Mouse (Mus musculus) adrenal gland, adult 18-20 months (tissue): Measurements from ENCODE around the gene Rbm47. TPM values are rescaled to one million over a fixed set of nuclear protein-coding genes. Genes with fewer than 3 reads are reported as not detected.
A peak's percentile ranks its signal among the peaks of the same experiment; 100 is the strongest.

ENCODE experiments used
- DNase-seq, 2 experiments: peaks; one replicate each; pipeline ENCODE4 v3.0.0; 2021 to 2022; ENCODE audit warnings: low spot score in 2 of 2
- total RNA-seq, 2 experiments: library from RNA; stranded (reverse); gene quantifications; 1 replicate in 1 of 2; 2 replicates in 1 of 2; pipeline ENCODE4 v1.2.3; 2021

The Rbm47 gene
- total RNA-seq, 2 experiments from 2014 or later: 74.5 to 128 TPM

DNA sequence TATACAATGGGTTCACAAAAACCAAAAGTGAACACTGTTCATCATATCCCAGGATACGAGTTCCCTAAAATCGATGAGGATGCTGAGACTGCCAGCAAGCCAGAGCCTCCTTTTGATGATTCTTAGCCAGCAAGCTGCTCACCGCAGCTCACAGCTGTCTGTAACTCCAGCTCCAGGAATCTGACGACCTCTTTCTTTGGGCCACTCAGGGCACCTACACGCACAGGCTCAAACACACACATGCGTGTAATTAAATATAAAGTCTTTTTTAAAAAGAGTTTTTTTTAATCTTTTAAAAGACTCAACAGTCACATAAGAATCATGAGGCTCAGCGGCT, 103.8 kb downstream of the Rbm47 start:
- DNase-seq: no peak

DNA sequence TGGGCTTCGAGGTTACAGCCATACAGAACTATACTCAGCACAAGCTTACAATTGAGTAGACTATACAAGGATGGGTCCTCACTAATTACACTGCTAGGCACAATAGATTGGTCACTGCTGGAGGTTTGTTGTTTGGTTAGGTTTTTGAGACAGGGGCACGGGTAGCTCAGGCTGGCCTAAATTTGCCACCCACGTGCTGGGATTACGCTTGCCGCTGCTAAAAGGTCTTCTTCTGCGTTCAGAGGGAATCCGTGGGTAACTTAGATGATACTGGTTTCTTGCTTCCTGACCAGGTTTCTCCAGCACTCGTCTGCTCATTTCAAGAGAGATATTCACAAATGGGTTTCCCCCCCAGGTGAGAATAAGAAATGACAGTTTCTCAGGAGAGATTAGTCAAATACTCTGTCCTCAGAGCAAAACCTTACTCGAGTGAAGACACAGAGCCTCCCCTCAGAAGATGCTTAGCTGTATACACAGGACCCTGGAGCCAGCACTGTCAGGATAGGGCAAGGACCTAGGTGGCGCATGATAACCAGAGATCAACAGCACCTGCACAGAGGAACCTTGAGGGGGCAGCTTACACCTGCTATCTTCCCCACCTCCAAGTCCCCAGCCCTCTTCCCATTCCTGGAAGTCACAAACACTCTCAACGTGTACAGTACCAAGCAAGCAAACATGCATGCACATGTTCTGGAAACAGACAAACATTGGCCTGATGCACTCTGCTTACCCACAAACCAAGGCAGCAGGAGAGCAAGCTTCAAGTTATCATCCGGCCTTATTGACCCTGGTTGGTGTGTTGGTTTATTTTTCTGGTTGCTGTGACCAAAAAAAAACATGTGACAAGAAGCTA, 104.6 kb downstream of the Rbm47 start:
- no peak for DNase-seq

DNA sequence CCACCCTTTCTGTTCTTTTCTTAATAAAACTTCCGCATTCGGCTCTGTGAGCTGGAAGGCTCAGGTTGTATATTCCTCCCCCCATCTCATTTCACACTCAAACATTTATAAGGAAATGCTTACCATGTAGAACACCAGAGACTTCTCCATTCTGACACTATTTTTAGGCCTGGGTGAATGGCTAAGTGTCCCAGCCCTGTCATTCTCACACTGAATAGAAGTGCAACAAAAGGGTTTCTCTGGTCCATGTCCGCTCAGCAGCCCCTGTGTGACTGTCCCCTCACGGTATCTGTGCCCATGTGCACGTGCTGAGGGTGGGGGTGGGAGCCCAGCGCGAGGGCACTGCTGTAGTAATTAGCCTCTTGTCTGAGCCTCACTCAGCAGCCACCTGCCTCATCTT, 105.7 kb downstream of the Rbm47 start:
- no peak for DNase-seq

DNA sequence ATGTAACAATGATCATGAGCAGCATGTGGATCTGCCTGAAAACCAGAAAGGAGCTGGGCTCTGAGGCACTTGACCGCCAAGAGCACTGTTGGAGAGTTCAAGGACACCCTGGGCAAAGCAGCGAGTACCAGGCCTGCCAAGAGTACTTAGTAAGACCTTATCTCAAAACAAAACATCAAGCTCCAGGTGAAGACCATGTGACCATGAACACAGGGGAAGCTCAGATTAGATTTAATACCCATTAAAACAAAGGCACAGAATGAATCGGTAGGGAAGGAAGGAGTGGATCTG, 110.0 kb downstream of the Rbm47 start:
- no peak for DNase-seq

DNA sequence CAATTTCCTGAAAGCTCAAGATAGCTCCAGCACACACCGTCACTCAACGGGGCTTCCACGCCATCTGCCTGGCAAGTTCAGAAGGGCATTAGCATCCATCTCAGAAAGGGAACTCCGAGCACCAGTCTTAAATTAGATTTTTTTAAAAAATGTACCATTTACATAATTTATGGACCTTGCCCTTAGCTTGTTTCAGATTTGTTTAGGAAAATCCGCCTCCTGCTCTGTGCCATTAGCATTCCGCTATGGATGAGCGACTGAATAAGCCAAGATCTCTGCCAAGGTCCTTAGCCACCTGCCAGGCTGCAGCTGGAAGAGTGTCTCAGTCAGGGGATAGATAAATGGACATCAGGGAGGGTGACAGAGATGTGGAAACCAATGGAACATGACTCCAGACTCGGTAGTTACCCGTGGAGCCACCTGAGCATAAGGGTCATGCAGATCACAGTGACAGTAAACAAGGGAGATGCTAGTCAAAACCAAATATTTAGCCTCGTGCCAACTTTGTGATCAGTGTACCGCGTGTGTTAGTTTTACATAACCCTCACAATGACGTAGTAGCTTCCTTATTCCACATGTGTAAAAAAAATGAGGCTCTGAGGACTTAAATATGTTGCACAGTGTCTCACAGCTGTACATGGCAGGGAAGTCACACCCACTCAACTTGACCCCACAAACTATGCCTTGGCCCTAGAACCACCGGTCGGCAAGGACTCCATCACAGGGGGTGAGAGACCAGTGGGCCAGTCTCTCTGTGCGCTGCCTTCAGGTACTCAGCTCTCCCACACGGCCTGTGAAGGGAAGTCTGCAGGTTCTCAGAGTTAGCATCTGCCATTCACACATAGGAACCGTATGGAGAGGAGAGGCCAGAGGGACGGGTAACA, 110.6 kb downstream of the Rbm47 start:
- no peak for DNase-seq

DNA sequence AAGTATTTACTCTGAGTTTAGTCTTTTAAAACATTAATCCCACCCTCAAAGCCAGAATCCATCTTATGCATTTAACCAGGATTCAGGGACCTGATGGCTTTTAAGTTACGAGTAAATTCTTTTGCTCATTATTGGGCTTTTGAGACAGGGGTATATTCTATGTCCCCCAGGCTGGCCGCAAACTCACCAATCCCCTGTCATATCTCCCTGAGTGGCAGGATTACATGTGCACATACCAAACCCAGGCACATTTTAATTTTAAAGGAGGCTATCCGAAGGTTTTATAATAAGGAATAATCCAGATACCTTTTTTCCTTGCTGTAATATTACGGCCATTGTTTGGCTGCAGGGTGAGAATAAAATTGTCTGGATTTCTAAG, 111.3 kb downstream of the Rbm47 start:
- no peak for DNase-seq

DNA sequence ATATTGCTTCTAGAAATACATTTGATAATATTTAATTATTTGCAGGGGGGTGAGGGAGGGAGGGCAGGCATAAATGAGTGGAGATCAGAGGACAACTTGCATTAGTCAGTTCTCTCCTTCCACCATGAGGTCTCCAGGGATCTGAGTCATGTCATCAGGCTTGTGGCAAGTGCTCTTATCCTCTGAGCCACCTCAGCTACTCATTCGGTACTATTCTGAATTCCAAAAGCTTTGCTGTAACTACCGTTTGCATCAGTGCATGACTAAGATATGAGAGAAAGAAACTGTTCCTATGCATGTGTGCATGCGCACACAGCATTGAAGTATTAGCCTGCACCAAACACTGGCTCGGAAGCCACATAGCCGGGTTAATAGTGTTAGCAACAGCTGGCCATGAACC, 114.1 kb downstream of the Rbm47 start:
- DNase-seq: no peak

DNA sequence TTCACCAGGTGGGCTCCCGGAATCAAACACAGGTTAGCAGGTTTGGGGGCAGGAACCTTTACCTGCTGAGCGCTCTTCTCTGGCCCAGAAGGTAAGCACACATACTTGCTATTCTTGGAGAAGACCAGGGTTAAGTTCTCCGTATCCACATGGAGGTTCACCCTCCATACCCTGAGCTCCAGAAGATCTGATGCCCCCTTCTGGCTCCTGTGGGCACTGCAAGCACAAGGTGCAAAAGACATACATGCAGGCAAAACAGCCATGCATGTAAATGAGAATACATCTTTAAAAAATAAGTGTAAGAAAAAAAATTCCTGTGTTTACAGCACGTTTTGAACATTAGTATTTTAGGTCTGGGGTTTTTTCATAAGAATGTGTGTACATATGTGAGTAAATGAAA, 116.2 kb downstream of the Rbm47 start:
- no peak for DNase-seq

DNA sequence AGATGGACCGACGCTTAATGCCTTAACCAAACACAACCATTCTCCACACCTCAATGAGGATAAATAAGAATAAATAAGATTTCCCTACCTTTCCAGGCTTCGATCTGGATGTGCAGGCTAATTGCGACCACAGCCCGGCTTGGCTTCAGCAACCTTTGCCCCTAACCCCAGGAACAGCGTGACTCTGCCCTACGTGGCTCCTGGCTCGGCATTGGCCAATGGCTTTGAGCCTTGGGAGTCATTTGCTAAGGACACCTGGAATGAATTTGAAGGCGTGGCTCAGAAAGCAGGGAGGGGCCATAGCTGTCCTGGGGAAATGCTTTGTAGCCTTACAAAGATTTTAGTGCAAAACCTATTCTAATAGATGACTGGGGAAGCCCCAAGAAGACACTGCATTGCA, 118.5 kb downstream of the Rbm47 start:
- DNase-seq: no peak

DNA sequence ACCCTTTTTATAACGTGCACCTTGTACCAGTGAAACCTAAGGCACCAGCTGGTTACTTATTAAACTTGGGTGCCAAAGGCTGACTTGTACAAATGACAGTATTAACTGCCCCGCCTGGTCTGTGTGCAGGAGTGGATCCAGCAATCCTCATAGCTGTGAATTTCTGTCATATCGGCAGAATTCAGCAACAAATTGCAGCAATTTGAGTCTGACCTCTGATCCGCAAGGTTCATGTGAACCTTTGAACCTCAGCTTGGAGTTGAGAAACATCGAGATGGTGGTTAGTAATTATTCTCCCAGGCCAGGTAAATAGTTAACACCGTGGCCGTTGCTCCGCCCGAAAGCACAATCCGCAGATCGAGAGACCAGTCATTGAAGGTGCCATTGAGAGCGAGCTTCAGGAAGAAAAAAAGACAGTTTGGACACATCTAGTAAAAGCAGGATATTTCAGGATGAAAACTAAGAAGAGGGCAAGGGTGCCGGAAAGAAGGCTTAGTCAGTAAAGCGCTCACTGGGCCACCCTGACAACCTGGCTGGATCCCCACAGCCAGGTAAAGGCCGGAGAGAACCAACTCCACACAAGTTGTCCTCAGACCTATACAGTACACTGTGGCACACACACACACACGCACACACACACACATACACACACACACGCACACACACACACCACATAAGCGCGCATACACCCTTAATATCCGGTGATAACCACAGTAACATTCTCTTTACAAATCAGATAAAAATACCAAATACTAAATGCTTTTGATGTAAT, 120.0 kb downstream of the Rbm47 start:
- no peak for DNase-seq

DNA sequence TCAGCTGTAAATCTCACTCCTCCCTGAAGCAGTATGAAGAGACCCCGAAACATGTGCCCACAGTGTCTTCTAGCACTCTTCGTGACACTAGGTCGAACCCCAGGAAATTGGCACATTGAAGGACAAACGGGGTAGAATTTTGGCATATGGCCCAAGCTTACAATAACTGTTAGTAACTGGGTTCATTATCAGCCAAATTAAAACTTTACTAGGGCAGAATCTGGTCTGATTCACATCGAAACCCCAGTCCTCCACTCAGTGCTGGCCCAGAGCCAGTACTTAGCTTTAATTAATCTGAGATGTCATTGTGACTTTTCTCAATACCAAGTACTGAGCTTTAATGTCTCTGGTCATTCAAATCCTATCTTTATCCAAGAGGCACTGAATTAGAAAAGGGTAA, 122.1 kb downstream of the Rbm47 start:
- no peak for DNase-seq

DNA sequence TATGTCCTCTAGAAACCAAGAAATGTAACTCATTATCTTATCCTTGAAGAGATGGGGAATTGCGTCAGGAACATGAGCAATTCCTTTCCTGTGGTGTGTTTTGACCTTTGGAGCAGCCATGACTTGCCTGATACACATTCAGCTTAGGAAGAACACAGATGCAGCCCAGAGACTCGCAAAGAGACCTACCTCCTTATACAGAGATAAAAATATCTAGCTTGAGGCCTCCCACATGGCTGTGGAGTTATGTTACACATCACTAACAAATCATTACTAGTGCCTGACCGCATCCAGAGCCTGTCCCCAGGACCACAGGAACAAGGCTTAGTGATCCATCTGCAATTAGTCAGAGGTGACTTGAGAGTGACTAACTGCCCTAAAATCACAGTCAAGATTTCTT, 126.6 kb downstream of the Rbm47 start:
- peak in 1 of 2 experiments; percentile 30 for DNase-seq

DNA sequence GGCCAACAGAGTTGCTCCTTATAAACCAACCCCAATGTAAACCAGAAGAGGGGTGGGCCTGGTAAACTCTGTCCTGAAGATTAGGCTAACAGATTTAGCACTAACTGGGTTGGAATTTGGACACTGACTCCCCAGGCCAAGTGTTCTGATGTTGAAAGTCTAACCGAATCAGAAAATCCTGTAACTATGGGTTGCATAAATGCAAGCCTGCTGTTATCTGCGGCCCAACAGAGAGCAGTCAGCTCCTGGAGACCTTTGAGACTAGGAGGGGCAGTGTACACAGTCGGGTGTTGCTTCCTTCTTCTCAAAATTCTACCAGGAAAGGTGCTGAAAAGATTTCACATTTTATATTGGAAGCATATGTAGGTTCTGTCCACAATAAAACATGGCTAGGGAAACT, 129.0 kb downstream of the Rbm47 start:
- no peak for DNase-seq

DNA sequence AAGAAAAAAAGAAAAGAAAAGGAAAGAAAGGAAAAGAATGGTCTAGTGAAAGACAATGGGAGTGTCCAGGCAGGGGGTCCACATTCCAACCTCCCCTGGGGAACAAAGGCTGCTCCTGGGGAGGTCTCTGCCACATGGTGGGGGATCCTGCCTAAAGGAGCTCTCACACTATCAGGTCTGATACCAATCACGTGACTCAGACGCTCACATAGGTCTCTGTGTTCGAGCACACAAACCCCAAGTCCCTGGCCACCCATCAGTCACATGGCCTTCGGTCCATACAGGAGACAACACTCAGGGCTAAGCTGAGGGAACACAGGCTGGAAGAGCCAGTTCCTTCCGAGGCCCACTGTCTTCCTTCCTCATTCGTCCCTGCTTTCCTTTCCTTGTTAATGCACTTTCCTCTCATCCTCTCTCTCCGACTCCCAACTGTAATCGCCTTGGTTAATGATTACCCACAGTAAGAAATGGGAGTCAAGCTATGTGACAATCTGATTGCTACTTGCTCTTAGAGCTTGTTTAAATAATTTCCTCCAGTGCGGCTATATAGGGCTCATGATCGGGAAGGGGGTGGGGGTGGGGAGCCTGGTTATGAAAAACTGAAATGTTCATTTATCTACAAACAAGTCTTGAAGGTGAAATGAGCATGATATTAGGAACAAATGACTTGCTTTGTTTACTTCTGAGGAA, 130.1 kb downstream of the Rbm47 start:
- DNase-seq: no peak

DNA sequence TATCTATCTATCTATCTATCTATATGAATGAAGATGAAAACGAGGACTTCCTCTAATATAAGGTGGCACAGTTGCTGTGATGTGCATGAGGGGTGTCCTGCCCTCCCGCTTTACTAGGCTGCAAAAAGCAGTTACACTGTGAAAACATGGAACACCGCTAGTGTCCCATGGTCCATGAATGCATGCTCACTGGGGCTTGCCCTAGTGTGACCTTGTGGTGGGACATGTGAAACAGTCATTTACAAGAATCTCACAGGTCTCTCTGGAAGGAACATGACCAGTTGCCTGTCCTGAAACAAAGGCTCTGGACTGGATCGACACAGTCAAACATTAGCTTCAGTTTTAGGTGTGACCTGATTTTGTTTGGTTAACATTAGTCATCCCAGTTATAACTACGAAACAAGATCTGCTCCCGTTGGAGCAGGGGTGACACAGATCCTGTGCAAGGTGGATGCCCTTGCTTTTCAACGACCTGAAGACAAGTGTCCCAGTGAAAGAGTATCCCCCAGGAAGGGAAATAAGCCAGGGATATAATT, 132.1 kb downstream of the Rbm47 start:
- no peak for DNase-seq

DNA sequence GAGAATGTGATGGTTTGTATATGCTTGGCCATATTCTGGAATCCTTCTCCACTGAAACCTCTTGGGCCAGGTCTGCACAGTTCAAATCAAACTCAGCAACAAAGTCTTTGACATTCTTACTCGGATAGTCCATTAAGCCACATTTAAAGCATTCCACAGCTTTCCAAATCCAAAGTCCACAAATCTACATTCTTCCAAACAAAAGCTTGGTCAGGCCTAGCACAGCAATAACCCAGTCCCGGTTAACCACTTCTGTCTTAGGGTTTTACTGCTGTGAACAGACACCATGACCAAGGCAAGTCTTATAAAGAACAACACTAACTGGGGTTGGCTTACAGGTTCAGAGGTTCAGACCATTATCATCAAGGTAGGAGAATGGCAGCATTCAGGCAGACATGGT, 133.1 kb downstream of the Rbm47 start:
- DNase-seq: no peak

DNA sequence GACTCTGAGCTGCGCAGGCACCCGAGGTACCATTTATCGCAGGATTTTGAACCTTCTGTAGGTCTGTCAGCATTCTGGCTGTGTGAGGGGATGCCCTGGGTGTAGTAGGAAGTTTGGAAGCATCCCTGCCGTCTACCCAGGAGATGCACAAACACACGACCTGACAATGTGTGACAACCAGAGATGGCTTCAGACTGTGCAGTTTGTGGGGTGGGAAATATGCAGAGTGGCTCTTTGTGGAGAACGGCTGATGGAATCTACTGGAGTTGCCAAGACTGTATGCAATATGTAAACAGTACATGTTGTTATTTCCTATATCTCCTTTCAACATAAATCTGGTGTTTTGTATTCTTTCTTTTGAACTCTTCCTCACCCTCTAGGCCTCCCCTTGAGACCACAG, 135.9 kb downstream of the Rbm47 start:
- DNase-seq: no peak

DNA sequence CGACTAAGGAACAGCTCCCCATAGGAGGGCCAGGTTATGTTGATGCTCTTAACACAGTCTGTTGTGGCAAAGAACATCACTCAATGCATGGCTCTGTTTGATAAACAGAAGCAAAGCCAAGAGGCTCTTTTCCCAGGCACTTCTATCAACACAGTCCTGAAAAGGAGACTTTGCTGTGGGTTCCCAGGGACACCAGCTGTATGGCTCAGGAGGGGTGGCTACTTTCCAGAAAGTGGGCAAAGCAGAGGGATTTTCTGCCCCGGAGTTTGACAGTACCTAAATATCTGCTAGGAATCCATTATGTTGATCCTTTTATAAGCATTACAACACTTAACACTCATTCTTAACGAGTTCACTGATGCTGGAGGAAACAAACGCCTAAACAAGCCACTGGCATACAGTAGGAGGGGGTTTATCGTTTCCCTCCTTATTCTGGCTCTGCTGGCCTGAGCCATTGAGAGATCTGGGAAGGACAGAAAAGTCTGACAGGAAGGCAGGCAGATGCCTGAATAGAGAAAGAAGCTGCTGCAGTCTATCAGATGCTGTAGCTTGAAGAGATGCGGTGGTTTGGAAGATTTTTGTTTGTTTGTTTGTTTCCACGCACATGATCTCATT, 136.4 kb downstream of the Rbm47 start:
- DNase-seq: no peak

DNA sequence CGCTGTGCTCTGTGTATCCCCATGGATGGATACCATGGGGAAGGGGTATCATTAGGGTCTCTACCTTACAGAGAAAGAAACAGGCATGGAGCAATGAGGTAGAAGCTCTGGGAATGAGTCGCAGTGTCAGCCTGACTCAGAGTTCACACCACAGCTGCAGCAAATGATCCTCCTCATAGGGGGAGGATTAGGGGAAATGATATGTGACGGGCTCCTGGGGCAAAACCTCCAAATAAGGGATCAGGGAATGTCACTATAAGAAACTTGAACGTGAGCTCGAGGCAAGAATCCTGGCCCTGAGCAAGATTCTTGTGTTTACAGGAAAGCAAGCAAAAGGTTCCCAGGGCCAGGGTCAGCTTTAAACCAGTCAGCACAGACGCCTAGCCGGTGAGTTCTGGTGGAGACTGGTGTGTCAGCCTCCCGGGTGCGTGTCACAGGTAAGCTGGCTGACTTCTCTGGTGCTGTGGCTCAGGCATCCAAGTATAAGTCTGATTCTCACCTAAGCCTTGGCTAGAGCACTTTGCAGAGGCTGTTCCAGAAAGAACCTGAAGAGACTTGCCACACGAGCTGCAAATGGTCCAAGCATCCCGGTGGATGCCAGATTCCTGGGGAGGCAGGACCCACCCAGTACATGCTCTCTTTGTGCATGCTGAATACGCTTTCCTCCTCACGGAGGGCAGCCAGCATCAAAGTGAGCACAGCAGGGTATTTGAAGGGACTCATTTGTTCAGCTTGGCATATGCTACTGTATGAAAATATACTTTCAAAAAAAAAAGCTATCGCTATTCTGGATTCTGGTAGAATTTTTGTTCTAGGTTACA, 138.3 kb downstream of the Rbm47 start:
- no peak for DNase-seq

DNA sequence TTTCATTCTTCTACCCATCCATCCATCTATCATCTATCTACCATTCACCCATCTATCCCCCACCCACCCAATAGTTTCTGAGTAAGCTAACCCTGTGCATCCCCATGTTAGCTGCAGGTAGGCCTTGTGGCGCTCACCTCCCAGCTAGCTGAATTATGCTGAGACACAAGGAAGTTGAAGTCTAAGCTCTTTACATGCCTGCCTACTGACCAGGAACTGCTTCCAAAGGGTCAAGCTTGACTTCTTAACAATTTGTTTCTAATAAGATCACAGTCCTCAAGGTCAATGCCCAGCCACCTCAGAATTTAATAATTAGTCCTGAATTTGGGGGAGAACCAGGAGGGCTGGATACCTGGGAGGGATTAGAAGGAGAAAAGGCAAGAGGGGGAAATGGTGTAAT, 140.1 kb downstream of the Rbm47 start:
- DNase-seq: no peak
